ENCODE assay signal across 22 mouse cellular contexts in the genomic region with DNA sequence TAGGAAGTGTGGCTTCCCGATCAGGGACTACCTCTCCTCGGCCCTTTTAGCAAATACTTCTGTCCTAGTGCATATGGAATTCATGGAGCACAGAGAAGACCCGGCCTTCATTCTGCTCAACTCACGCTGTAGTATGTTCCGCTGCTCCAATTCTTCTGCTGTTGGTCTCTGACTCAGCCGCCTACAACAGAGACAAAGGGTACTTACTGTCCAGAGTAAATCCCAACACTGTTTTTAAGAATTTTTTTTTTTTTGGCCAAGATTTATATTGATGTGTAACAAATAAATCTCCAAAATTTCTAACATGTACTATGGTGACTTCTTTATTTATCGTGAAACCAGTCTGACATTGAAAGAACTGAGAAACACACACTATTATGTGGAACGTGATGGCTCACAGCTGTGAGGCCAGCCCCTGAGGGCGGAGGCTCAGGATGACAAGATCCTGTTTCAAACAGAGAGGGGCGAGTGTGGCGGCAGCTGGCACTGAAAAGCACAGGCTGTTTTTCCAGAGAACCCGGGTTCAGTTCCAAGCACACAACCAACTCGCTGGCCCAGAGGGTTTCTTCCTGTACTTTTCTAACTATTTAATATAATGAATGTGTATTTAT. TPM values are rescaled to one million over a fixed set of nuclear protein-coding genes. Genes with fewer than 3 reads are reported as not detected.
A peak's percentile ranks its signal among the peaks of the same experiment; 100 is the strongest.
DNase-seq lines count a peak whose midpoint lies in the region; ATAC-seq lines count a peak whose summit lies in the region.
"Had no signal": no experiment of that assay in that cellular context is flagged by ENCODE, and none has a peak within 500 bp of the region (broad histone marks: within the 10 kb centered on the region; RNA-seq: fewer than 3 reads in every experiment).

No protein-coding gene starts in this region.

- H3K4me2 ChIP-seq in intestine, embryonic 15.5 days (replicated peaks), result no peak overlapping the region
- H3K4me2 ChIP-seq in intestine, embryonic 16.5 days (ENCODE audit: low read depth, low read length), result no peak overlapping the region
- H3K4me2 ChIP-seq in neural tube, embryonic 13.5 days, result no peak overlapping the region
- H3K4me2 ChIP-seq: forebrain, embryonic 13.5 days; heart, embryonic 13.5 days; limb, embryonic 15.5 days had no signal

- ATAC-seq in intestine, embryonic 15.5 days, result no peak
- no peak for ATAC-seq in intestine, embryonic 16.5 days
- no peak for ATAC-seq in neural tube, embryonic 13.5 days (ENCODE audit: low read depth)
- ATAC-seq: activated CD4-positive, CD25-positive, alpha-beta regulatory T cell, adult 4 months; forebrain, embryonic 13.5 days; hindbrain, postnatal 0 days; Patski had no signal

- H3K27me3 ChIP-seq in intestine, embryonic 15.5 days (replicated peaks), result no peaks in the 10 kb centered on the region
- no peaks in the 10 kb centered on the region for H3K27me3 ChIP-seq in intestine, embryonic 16.5 days (replicated peaks; ENCODE audit: control insufficient read depth, insufficient read depth, low read length)
- no peaks in the 10 kb centered on the region for H3K27me3 ChIP-seq in neural tube, embryonic 13.5 days
- H3K27me3 ChIP-seq: forebrain, embryonic 13.5 days; heart, embryonic 13.5 days; limb, embryonic 15.5 days; Patski had no signal

- H3K27ac ChIP-seq in intestine, embryonic 15.5 days, result 0 out of 2 replicates have a peak overlapping the region, but pooled peaks have one; percentile 7
- H3K27ac ChIP-seq in intestine, embryonic 16.5 days (ENCODE audit: low read length), result no peak overlapping the region
- H3K27ac ChIP-seq in neural tube, embryonic 13.5 days (replicated peaks), result 0 out of 2 replicates have a peak overlapping the region, but pooled peaks have one; percentile 28
- H3K27ac ChIP-seq: forebrain, embryonic 13.5 days; heart, embryonic 13.5 days; hindbrain, postnatal 0 days; limb, embryonic 15.5 days; midbrain, embryonic 10.5 days had no signal

- no peaks in the 10 kb centered on the region for H3K4me1 ChIP-seq in intestine, embryonic 15.5 days (replicated peaks)
- no peaks in the 10 kb centered on the region for H3K4me1 ChIP-seq in intestine, embryonic 16.5 days (ENCODE audit: control insufficient read depth, insufficient read depth, low read length)
- H3K4me1 ChIP-seq in neural tube, embryonic 13.5 days (replicated peaks), result no peaks in the 10 kb centered on the region
- H3K4me1 ChIP-seq: forebrain, embryonic 13.5 days; heart, embryonic 13.5 days; limb, embryonic 15.5 days; midbrain, embryonic 10.5 days had no signal

- WGBS in intestine, embryonic 15.5 days, result 77% methylated on average over 13 of the region's 13 CpGs
- WGBS in intestine, embryonic 16.5 days, result 76% methylated on average over 13 of the region's 13 CpGs
- 70% methylated on average over 13 of the region's 13 CpGs for WGBS in neural tube, embryonic 13.5 days

- H3K4me3 ChIP-seq in intestine, embryonic 15.5 days (replicated peaks), result no peak overlapping the region
- no peak overlapping the region for H3K4me3 ChIP-seq in intestine, embryonic 16.5 days (ENCODE audit: low read length)
- H3K4me3 ChIP-seq in neural tube, embryonic 13.5 days, result no peak overlapping the region
- H3K4me3 ChIP-seq: forebrain, embryonic 13.5 days; heart, embryonic 13.5 days; limb, embryonic 15.5 days; midbrain, embryonic 10.5 days had no signal

- H3K9ac ChIP-seq in intestine, embryonic 15.5 days, result no peak overlapping the region
- H3K9ac ChIP-seq in intestine, embryonic 16.5 days (ENCODE audit: low read depth, low read length), result no peak overlapping the region
- H3K9ac ChIP-seq in neural tube, embryonic 13.5 days, result no peak overlapping the region
- H3K9ac ChIP-seq: forebrain, embryonic 13.5 days; heart, embryonic 13.5 days; limb, embryonic 15.5 days had no signal

- H3K36me3 ChIP-seq in intestine, embryonic 15.5 days, result peaks cover 26% of the 10 kb centered on the region
- peaks cover 33% of the 10 kb centered on the region for H3K36me3 ChIP-seq in intestine, embryonic 16.5 days (ENCODE audit: control insufficient read depth, insufficient read depth, low read length)
- H3K36me3 ChIP-seq in neural tube, embryonic 13.5 days, result peaks cover 85% of the 10 kb centered on the region

- no peaks in the 10 kb centered on the region for H3K9me3 ChIP-seq in intestine, embryonic 15.5 days
- no peaks in the 10 kb centered on the region for H3K9me3 ChIP-seq in intestine, embryonic 16.5 days (ENCODE audit: control insufficient read depth, low read length)
- H3K9me3 ChIP-seq in neural tube, embryonic 13.5 days, result no peaks in the 10 kb centered on the region
- H3K9me3 ChIP-seq: forebrain, embryonic 13.5 days; heart, embryonic 13.5 days; limb, embryonic 15.5 days; midbrain, embryonic 10.5 days had no signal

- DNase-seq in neural tube, embryonic 10.5 days (ENCODE audit: extremely low spot score, low spot score), result no peak
- DNase-seq in lung, postnatal 10 days, result peak; percentile 82
- DNase-seq in cerebellum, postnatal 14 days, result no peak
- no peak for DNase-seq in right cerebral cortex, postnatal 25 days
- DNase-seq: adrenal gland, postnatal 14 days; B cell, adult 2 months; cerebellum, adult 2 months; heart, postnatal 36 days; kidney, adult 2 months; retina, postnatal 1 day; spleen, adult 18-20 months; thymus, adult 18-20 months had no signal

RNA-seq across cellular contexts. Expression of gene Rcc1, which starts 12.2 kb away (rescaled TPM):
- 90.5 and 90.9 TPM in 2 replicates for polyA plus RNA-seq in intestine, embryonic 15.5 days (2015; fragmentation: Nextera tagmentation; extraction: Ambion mirVana)
- 82.2 and 90.6 TPM in 2 replicates for polyA plus RNA-seq in intestine, embryonic 16.5 days (2015; fragmentation: Nextera tagmentation; extraction: Ambion mirVana)
- 35.6 and 36.1 TPM in 2 replicates for polyA plus RNA-seq in neural tube, embryonic 13.5 days (2015; fragmentation: Nextera tagmentation; extraction: Ambion mirVana)

RNA-seq across cellular contexts. Expression of gene Trnau1ap, which starts 36.2 kb away (rescaled TPM):
- 74.5 and 82.9 TPM in 2 replicates for polyA plus RNA-seq in intestine, embryonic 15.5 days (2015; fragmentation: Nextera tagmentation; extraction: Ambion mirVana)
- 79.6 and 81.1 TPM in 2 replicates for polyA plus RNA-seq in intestine, embryonic 16.5 days (2015; fragmentation: Nextera tagmentation; extraction: Ambion mirVana)
- 77.5 and 81.3 TPM in 2 replicates for polyA plus RNA-seq in neural tube, embryonic 13.5 days (2015; fragmentation: Nextera tagmentation; extraction: Ambion mirVana)

RNA-seq across cellular contexts. Expression of gene Phactr4, which starts 56.7 kb away (rescaled TPM):
- polyA plus RNA-seq in intestine, embryonic 15.5 days (2015; fragmentation: Nextera tagmentation; extraction: Ambion mirVana), result 17.4 and 17.6 TPM in 2 replicates
- polyA plus RNA-seq in intestine, embryonic 16.5 days (2015; fragmentation: Nextera tagmentation; extraction: Ambion mirVana), result 15.9 and 17.2 TPM in 2 replicates
- polyA plus RNA-seq in neural tube, embryonic 13.5 days (2015; fragmentation: Nextera tagmentation; extraction: Ambion mirVana), result 9.6 and 13.7 TPM in 2 replicates
